Mouse (Mus musculus) retina, postnatal 1 day (tissue): ENCODE results near the gene Rnf216.

Source experiments
- DNase-seq: peaks from one replicate; pipeline ENCODE4 v3.0.0-alpha.2; 2012

Rnf216 gene

DNA sequence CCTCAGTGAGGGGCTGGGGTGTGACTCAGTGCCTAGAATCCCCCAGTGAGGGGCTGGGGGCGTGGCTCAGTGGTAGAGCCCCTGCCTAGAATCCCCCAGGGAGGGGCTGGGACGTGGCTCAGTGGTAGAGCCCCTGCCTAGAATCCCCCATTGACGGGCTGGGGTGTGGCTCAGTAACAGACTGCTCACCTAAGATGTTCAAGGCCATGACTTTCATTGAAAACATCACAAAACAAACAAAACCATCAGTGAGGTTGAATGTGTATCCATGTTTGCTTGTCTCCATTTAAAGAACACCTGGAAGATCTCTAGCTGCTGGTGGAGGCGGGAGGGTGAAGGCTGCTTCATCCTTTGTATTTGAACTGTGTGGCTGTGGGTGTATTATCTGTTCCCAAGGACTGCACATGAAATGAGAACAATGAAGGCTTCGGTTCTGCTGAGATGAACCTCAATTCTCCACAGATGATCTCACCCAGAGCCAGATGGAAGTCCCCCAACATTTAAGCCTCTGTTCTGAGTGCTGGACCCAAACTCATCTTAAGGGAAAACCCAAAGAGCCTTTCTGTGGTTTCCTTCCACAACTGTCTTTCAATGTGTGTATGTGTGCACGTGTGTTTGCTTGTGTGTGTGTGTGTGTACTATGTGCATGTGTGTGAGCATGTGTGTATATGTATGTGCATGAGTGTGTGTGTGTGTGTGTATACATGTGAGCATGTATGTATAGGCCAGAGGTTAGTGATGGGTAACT, 155.7 kb downstream of the Rnf216 start:
- DNase-seq = no peak

DNA sequence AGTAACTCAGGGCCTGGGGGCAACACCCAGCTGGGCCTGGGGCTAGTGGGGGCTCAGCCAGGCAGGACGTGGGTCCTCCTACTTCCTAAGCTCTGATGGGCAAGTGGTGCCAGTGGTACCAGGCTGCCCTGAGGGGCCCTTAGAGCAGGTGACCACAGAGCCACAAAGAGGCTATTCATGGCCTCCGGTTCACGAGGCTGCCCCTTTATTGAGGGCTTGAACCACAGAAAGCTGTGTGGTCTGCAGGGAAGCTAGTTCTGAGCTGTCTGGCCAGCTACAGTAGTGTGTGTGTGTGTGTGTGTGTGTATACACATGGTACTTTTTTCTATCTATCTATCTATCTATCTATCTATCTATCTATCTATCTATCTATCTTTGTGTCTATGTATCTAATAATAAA, 159.2 kb downstream of the Rnf216 start:
- no peak for DNase-seq

DNA sequence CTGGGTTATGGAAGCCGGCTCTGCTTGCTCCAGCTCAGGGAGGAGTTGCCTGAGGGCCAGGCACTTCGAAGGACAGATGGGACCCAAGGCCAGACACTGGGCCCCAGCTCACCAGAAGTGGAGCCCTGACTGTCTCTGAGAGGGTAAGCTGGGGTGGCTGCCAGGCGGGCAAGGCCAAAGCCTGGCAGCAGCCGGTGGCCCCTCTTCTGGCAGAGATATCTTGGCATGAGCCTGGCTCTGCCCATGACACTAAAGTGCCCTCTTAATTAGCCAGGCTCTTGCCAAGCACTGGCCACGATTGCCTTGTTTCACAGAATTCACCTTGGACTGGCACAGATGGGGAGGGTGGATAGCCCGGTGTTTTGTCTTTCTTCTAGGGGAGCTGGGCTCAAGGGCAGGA, 162.4 kb downstream of the Rnf216 start:
- no peak for DNase-seq

DNA sequence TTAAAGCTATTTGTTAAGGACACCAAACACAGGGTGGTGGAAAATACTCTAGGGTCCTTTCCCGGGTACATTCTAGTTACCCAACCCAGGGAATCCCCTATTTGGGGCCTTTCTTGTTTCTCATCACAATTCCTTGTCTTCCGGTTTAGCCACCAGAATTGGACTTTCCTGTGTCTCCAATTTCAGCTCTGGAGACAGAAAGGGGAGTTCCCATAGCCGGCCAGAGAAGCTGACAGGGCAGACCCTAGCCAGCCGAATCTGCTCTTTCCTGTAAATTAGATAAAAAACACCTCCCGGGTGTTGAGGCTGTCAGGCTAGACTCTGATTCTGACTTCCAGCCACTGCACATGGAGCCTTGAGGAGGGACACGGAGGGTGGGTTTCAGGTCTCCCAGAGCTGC, 163.2 kb downstream of the Rnf216 start:
- DNase-seq = no peak

DNA sequence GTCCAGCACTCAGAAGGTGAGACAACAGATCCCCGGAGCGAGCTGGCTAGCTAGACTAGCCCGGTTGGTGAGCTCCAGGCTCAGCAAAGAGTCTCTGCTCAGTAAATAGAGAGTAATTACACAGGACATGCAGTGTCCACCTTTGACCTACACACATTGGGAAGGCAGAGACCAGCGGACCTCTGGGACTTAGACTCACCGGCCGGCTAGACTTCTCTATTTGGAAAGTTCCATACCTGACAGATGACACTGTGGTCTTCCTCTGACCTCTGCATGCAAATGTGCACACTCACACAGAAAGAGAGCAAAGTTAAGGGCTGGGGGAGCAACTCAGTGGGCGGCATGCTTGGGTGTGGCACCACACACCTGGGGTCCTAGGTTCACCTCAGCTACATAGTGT, 165.3 kb downstream of the Rnf216 start:
- no peak for DNase-seq

DNA sequence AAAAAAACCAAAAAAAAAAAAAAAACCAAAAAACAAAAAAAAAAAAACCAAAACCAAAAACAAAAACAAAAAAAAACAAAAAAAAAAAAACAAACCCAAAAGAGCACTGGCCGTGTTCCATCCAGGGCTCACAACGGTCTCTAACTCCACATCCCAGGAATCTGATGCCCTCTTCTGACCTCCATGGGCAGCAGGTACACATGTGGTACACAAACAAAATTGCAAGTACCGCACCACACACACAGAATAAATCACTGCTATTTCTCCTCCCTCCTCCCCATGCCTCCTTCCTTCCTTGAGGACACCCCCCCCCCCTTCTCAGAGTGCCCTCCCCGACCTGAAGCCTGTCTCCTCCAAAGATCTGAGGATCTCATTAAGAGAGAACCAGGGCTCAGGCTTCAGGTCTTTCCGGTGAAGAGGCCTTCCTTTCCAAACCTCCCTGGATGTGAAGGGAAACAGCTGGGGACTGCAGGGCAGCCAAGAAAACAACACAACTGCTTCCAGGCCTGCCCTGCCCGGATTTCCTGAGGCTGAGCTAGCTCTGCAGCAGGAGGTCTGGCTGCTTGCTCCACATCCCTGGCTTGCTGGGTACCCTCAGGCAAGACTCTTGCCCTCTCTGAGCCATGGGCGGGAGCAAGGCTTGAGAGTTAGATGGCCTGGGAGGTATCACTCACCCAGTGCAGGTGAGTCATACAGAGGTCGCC, 167.7 kb downstream of the Rnf216 start:
- DNase-seq = no peak
